Mouse (Mus musculus) embryonic fibroblast, embryonic 13.5 days (primary cell): ENCODE data around the gene Cckar.

Experiments used
- CTCF ChIP-seq: IDR thresholded peaks from 2 replicates; pipeline ENCODE4 v1.5.1; 2011; ENCODE audit warnings: mild to moderate bottlenecking, control low read depth, low read length, moderate library complexity, borderline replicate concordance; ENCODE audit not compliant: insufficient read depth
- POLR2A ChIP-seq: IDR thresholded peaks from 2 replicates; pipeline ENCODE4 v1.6.1; 2011; ENCODE audit warnings: low read depth, mild to moderate bottlenecking, control low read depth, low read length, moderate library complexity

DNA sequence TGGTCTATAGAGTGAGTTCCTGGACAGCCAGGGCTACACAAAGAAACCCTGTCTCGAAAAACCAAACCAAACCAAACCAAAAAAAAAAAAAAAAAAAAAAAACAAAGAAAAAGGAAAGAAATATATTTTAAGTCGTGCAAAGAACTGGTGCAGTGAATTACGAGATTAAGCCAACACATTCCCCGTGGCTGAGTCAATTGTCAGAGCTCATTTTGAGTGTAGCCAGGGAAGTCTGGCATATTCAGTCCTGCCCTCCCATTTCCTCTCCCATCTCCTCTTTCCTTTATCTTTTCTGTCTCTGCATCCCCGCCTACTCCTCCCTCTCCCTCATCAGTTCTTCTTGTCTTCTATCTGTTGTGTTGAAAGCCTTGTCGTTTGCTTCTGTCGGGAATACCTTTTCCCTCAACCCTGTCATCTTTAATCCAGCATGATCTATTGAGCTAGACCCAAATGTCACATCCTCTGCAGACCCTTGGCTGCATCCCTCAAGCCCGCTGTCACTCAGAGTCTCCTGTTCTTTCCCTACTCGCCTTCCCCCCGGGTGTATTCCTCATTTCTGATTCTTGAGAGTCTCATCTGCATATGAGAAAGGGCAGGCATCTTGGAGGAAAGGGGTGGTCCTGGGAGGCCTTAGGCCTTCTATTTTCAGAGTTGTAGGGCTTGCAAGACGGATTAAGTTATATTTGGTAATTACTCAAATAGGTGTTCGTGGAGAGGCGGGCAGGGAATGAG is 29.3 kb downstream of the Cckar start:
- TF ChIP-seq CTCF: no peak
- no peak for TF ChIP-seq POLR2A
